Mouse (Mus musculus) liver, adult 2 months (tissue): Measurements from ENCODE around the gene Nalcn. TPM values are rescaled to one million over a fixed set of nuclear protein-coding genes. Genes with fewer than 3 reads are reported as not detected.

ENCODE experiments used
- DNase-seq: peaks from one replicate; pipeline ENCODE4 v3.0.0-alpha.2; 2011; ENCODE audit warnings: low read depth, low spot score; ENCODE audit errors: extremely low read depth
- H3K27ac ChIP-seq: fragments of 200-500 bp; replicated peaks from 2 replicates; pipeline ENCODE4 v1.5.1; 2012; ENCODE audit warnings: low read depth, mild to moderate bottlenecking, control low read depth, inconsistent platforms, low read length; ENCODE audit not compliant: insufficient read depth
- H3K27me3 ChIP-seq: fragments of 200-500 bp; 2 replicates; pipeline ENCODE4 v1.6.1; 2012; ENCODE audit warnings: mild to moderate bottlenecking, moderate library complexity, low read length, inconsistent platforms; ENCODE audit not compliant: control insufficient read depth, insufficient read depth
- H3K36me3 ChIP-seq: fragments of 200-500 bp; 2 replicates; pipeline ENCODE4 v1.6.1; 2012; ENCODE audit warnings: low read length, inconsistent platforms; ENCODE audit not compliant: control insufficient read depth, insufficient read depth
- H3K4me1 ChIP-seq: fragments of 200-500 bp; 2 replicates; pipeline ENCODE4 v1.6.1; 2011; ENCODE audit warnings: low read length; ENCODE audit not compliant: control insufficient read depth, insufficient read depth
- H3K4me3 ChIP-seq: fragments of 200-500 bp; 2 replicates; pipeline ENCODE4 v1.5.1; 2011; ENCODE audit warnings: low read depth, mild to moderate bottlenecking, control low read depth, low read length, moderate library complexity; ENCODE audit not compliant: insufficient read depth
- H3K79me2 ChIP-seq: fragments of 200-500 bp; 2 replicates; pipeline ENCODE4 v1.6.1; 2012; ENCODE audit warnings: inconsistent platforms, mild to moderate bottlenecking, low read length, moderate library complexity; ENCODE audit not compliant: control insufficient read depth, insufficient read depth
- H3K9ac ChIP-seq: fragments of 200-500 bp; 2 replicates; pipeline ENCODE4 v1.6.1; 2012; ENCODE audit warnings: low read depth, mild to moderate bottlenecking, control low read depth, inconsistent platforms, low read length
- CTCF ChIP-seq: fragments of 200-500 bp; IDR thresholded peaks from 2 replicates; pipeline ENCODE4 v1.5.1; 2011; ENCODE audit warnings: low read depth, low read length, control low read depth
- POLR2A ChIP-seq: fragments of 200-500 bp; IDR thresholded peaks from 2 replicates; pipeline ENCODE4 v1.6.1; 2011; ENCODE audit warnings: low read length, control low read depth; ENCODE audit not compliant: insufficient read depth; ENCODE audit errors: extremely low read depth
- WGBS: fragments of 180-500 bp; shearing (Covaris S2); methylation state at CpG from one replicate; pipeline ENCODE4 v1.1.7; 2018; 5-methylcytosine and 5-hydroxymethylcytosine counted together
- polyA plus RNA-seq: library from polyadenylated mRNA; depleted of rRNA; stranded (reverse); fragments of >200 nt; gene quantifications from 2 replicates; pipeline ENCODE4 v1.2.3, GENCODE M21; 2012
- total RNA-seq: library from RNA; depleted of rRNA; stranded (reverse); fragments of >200 nt; gene quantifications from 2 replicates; pipeline ENCODE4 v1.2.3, GENCODE M21; 2014

Gene Nalcn
- total and polyA plus RNA-seq, 2 experiments = under 0.01 TPM; not detected in 1

DNA sequence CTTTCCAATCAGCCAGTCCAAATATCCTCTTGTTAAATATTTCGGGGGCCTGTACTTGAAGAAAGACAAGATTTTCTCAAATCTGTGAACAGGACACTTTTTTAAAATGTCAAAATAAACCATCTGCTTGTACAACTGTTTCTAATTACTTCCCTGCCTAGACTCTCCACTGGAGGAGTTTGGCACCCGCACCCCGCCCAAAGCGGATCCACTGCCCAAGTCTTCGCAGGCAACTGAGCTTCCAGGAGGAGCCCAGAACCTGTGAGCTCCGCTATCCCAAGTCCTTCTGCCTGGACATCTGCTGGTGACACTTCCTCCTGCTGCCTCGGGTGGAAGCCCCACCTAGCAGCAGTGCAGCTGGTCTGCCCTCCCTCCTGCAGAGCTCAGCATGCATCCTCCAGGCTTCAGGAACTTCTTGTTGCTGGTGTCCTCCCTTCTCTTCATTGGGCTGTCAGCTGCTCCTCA is 33.0 kb upstream of the Nalcn start, which contains the start of gene Itgbl1:
Gene Itgbl1 (plus strand): TSS at position 51 of the 465 bp plus-strand sequence.
- TF ChIP-seq CTCF = no peak
- no peak for TF ChIP-seq POLR2A
- Histone ChIP-seq H3K4me1 (no peaks in the 10 kb centered on the region), H3K36me3 (no peaks in the 10 kb centered on the region), H3K9ac (no peak within 1 kb of the TSS), H3K27ac (no peak within 1 kb of the TSS), H3K27me3 (no peaks in the 10 kb centered on the region), H3K79me2 (no peaks in the 10 kb centered on the region), H3K4me3 (no peak within 1 kb of the TSS)
- no peak for DNase-seq
- WGBS = 40% methylated on average over 7 of the region's 7 CpGs

DNA sequence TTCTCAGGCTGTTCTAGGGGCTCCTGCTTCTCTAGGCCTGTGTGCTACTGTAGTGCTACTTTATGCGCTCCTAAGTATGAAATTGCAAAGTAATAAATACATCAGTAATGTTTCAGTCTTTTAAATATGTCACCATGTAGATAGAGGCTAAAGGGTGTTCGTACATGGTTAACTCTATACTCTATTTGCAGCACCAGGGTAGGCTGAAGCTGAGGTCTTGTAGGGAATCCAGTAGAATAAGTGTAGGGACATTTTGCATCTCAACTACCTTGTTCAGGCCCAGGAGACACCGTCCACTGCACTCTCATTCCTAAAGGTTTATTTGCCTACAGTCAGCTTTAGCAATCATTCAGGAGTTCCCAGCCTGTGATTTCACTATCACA is 227 bp upstream of the Nalcn start:
- DNase-seq = no peak
- Histone ChIP-seq H3K27ac (no peak overlapping the region), H3K4me1 (no peaks in the 10 kb centered on the region), H3K9ac (no peak overlapping the region), H3K79me2 (no peaks in the 10 kb centered on the region), H3K4me3 (no peak overlapping the region), H3K27me3 (peaks cover 6% of the 10 kb centered on the region), H3K36me3 (no peaks in the 10 kb centered on the region)
- WGBS = 39% methylated on average over 3 of the region's 3 CpGs
- no peak for TF ChIP-seq CTCF
- no peak for TF ChIP-seq POLR2A

DNA sequence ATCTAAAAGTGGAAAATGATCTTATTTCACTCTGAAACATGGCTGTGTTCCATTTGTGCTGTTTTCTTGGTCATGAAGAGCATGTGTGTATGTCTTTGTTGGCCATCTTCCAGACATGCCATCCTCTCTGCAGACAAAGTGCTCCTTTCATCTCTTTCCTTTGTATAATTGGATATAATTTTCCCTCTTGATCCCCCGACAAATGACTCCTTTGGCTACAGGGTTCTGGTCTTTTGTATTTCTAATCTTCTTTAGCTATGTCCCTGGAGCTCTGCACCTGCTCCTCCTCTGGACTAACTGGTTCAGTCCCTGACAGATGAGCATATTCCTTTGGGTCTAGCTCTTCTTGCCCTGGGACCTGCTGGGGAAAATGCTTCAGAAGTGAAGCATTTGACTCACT is 4.0 kb downstream of the Nalcn start:
- DNase-seq = no peak
- Histone ChIP-seq H3K27me3 (peaks cover 6% of the 10 kb centered on the region), H3K27ac (no peak overlapping the region), H3K9ac (no peak overlapping the region), H3K4me3 (no peak overlapping the region), H3K4me1 (no peaks in the 10 kb centered on the region), H3K79me2 (no peaks in the 10 kb centered on the region), H3K36me3 (no peaks in the 10 kb centered on the region)
- TF ChIP-seq POLR2A (no peak), CTCF (no peak)
- WGBS = 75% methylated on average over 1 of the region's 1 CpGs

DNA sequence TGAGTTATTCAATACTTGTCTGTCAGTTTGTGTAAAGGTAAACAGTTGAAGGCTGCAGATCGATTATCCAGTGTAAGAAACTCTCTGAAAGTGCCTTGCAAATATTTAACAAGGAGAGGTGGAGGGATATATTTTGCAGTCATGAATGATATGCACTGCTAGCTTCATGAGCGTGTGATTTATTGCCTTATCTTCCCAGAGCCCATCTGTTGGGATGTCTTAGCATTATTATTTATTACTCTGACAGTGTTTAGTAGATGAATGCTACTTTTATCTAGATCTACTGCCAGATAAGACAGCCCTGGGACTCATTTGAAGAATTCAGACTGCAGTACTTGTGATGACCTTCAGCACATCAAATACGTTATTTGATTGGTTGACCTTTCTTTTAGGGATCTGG is 31.7 kb downstream of the Nalcn start:
- no peaks in the 10 kb centered on the region for H3K79me2 ChIP-seq
- no peaks in the 10 kb centered on the region for H3K27me3 ChIP-seq
- no peaks in the 10 kb centered on the region for H3K4me1 ChIP-seq
- H3K9ac ChIP-seq = no peak overlapping the region
- no peak for TF ChIP-seq POLR2A
- no peak for TF ChIP-seq CTCF
- no peak overlapping the region for H3K27ac ChIP-seq
- DNase-seq = no peak
- H3K36me3 ChIP-seq = no peaks in the 10 kb centered on the region
- no peak overlapping the region for H3K4me3 ChIP-seq
- WGBS = 22% methylated on average over 3 of the region's 3 CpGs

DNA sequence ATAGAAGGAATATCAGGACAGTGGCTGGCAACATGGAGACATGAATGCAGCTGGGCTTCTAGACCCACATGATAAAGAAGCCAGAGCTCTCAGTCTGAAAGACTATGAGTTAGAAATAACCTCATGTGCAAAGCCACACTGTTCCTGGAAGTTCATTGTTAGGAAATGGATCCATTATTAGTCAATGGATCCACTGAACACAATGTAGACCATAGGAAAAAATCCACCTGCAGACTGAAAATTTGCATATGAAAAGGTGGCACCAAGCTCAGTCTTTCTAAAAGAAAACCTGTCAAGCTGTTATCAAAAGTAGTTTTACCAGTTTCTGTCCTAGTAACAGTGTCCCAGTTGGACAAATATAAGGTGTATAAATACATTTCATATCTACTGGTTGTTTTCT is 39.5 kb downstream of the Nalcn start:
- Histone ChIP-seq H3K4me3 (no peak overlapping the region), H3K27ac (no peak overlapping the region), H3K27me3 (no peaks in the 10 kb centered on the region), H3K9ac (no peak overlapping the region), H3K79me2 (no peaks in the 10 kb centered on the region), H3K4me1 (no peaks in the 10 kb centered on the region), H3K36me3 (no peaks in the 10 kb centered on the region)
- TF ChIP-seq CTCF = no peak
- TF ChIP-seq POLR2A = no peak
- no peak for DNase-seq

DNA sequence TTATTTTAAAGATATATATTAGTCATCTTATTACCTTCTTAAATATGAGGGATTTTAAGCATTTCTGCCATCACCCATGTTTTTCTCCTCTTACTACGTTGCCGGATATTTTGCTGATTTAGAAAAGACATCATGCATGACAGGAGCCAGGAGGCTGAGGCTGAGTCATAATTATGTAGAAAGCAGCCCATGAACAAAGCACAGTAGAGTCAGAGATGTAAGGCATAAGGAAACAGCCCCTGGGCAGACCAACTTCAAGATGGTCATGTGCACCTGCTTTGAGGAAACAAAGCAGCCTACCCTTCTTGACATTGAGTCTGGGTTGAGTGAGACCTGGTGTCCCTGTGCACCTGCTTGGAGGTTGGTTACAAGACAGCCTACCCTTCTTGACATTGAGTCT is 44.5 kb downstream of the Nalcn start:
- no peak for TF ChIP-seq CTCF
- no peak for TF ChIP-seq POLR2A
- WGBS = 91% methylated on average over 2 of the region's 2 CpGs
- DNase-seq = no peak
- Histone ChIP-seq H3K9ac (no peak overlapping the region), H3K79me2 (no peaks in the 10 kb centered on the region), H3K4me1 (no peaks in the 10 kb centered on the region), H3K36me3 (no peaks in the 10 kb centered on the region), H3K27me3 (no peaks in the 10 kb centered on the region), H3K4me3 (no peak overlapping the region), H3K27ac (no peak overlapping the region)
